Mouse (Mus musculus): ENCODE measurements at regions not wholly inside any gene's neighbourhood (a gene's known extent, or its start where the extent isn't known, plus 50 kb on each side); places are given as distances from the start of the nearest gene placed in this dataset.

DNA sequence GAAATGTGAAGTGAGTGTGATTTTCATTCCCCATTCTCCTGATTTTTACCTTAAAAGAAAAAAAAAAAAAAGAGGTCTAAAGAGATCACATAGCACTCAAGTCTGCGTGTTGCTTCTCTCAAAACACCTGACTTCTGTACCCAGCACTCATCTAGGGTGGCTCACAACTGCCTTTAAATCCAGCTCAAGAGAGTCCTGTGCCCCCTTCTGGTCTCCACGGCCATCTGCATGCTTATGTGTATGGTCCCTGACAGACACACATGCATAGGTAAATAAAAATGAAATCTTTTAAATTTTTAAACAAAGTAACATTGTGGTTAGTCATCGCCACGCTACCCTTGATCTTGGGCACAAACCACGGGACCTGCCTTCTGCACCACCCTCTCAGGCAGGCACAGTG, 193.8 kb downstream of the Zfp36l1 start:
- Histone ChIP-seq H3K27me3 (no peaks in the 10 kb centered on the region), H3K9ac (no peak overlapping the region), H3K4me3 (replicated peaks) (no peak overlapping the region), H3K4me2 (no peak overlapping the region), H3K27ac (replicated peaks) (no peak overlapping the region), H3K9me3 (replicated peaks) (no peaks in the 10 kb centered on the region), H3K36me3 (replicated peaks) (no peaks in the 10 kb centered on the region), H3K4me1 (replicated peaks) (no peaks in the 10 kb centered on the region)
- 62% methylated on average over 5 of the region's 5 CpGs for WGBS (ENCODE audit: insufficient replicate concordance)
- no peak for ATAC-seq (ENCODE audit: insufficient read depth)

GRCm38 (mm10) chr12:79917634-79918289, 195.1 kb downstream of the Zfp36l1 start:
- Histone ChIP-seq H3K4me3 (replicated peaks) (no peak overlapping the region), H3K27me3 (no peaks in the 10 kb centered on the region), H3K4me2 (no peak overlapping the region), H3K36me3 (replicated peaks) (no peaks in the 10 kb centered on the region), H3K9ac (no peak overlapping the region), H3K9me3 (replicated peaks) (no peaks in the 10 kb centered on the region), H3K27ac (replicated peaks) (no peak overlapping the region), H3K4me1 (replicated peaks) (no peaks in the 10 kb centered on the region)
- 52% methylated on average over 10 of the region's 10 CpGs for WGBS (ENCODE audit: insufficient replicate concordance)
- no peak for ATAC-seq (ENCODE audit: insufficient read depth)

- Histone ChIP-seq H3K9ac (no peak overlapping the region), H3K9me3 (replicated peaks) (no peaks in the 10 kb centered on the region), H3K4me1 (replicated peaks) (no peaks in the 10 kb centered on the region), H3K27ac (replicated peaks) (no peak overlapping the region), H3K4me2 (no peak overlapping the region), H3K4me3 (replicated peaks) (no peak overlapping the region), H3K27me3 (no peaks in the 10 kb centered on the region), H3K36me3 (replicated peaks) (no peaks in the 10 kb centered on the region)
- ATAC-seq (ENCODE audit: insufficient read depth), result no peak
- WGBS (ENCODE audit: insufficient replicate concordance), result 59% methylated on average over 5 of the region's 5 CpGs
Observed at GRCm38 (mm10) chr12:79916896-79917633, 195.7 kb downstream of the Zfp36l1 start.

DNA sequence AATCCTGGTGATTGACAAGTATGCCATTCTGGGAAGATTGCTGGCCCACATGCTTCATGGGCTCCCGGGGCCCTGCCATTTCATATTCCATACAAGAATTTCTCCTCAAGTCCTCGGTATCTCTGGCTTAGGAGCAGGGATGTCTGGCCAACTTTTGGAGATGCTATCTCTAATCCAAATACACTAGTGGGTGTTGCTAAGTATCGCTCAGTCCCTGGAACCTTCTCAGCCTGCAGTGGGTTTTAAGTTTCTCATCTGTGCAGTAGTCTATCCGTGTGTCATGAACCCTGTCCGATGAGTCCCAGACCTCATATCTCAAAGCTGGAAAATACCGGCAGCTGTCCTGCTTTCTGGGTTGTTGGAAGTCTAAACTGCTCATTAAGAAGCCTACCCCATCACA, 198.9 kb downstream of the Zfp36l1 start:
- Histone ChIP-seq H3K9ac (no peak overlapping the region), H3K4me3 (replicated peaks) (no peak overlapping the region), H3K4me1 (replicated peaks) (no peaks in the 10 kb centered on the region), H3K4me2 (no peak overlapping the region), H3K9me3 (replicated peaks) (no peaks in the 10 kb centered on the region), H3K36me3 (replicated peaks) (no peaks in the 10 kb centered on the region), H3K27me3 (no peaks in the 10 kb centered on the region), H3K27ac (replicated peaks) (no peak overlapping the region)
- no peak for ATAC-seq (ENCODE audit: insufficient read depth)
- 76% methylated on average over 6 of the region's 6 CpGs for WGBS (ENCODE audit: insufficient replicate concordance)

GRCm38 (mm10) chr12:79912281-79913063, 200.3 kb downstream of the Zfp36l1 start:
- Histone ChIP-seq H3K4me1 (replicated peaks) (peaks cover 1% of the 10 kb centered on the region; the same call in 1 of the 2 replicates), H3K9me3 (replicated peaks) (no peaks in the 10 kb centered on the region), H3K27me3 (no peaks in the 10 kb centered on the region), H3K4me3 (replicated peaks) (no peak overlapping the region), H3K27ac (replicated peaks) (no peak overlapping the region), H3K4me2 (no peak overlapping the region), H3K36me3 (replicated peaks) (no peaks in the 10 kb centered on the region), H3K9ac (no peak overlapping the region)
- no peak for ATAC-seq (ENCODE audit: insufficient read depth)
- 66% methylated on average over 10 of the region's 10 CpGs for WGBS (ENCODE audit: insufficient replicate concordance)

DNA sequence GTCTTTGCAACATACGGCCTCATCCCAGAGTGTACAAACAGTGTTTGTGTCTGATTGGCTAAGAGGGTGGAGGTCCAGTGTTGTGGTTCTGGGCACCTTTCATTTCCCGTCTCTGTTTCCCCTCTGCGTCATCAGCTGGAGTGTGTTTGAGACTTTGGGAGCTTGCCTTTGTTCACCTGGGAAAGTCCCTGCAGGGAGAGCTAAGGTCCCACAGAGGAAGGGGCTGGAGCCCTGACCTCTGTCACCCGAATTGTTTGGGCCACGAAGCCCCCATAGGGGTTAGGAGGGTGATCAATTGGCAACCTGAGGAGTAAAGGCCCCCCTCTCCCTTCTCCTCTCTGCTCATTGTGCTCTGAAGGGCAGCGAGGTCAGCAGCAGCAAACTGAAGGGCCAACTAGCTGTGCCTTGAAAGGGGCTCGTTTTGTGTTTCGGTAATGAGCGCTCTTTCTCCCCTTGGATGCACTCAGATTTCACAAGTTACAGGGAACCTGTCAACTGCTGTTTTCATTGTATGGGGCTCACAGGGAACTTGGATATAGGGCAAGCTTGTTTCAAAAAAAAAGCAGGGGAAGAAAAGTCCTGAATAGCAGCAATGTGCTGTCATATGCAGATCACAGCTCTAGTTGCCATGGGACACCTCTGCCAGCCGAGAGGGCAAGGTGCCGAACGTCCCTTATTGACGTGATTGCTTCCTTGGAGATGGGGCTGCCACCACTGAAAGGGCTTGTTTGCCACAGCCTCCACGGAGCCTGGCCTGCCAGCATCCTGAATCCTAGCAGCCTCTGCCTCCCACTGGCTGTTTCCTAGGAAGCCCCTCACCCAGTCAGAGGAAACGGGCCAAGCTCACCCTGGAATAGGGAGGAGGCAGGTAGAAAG, 201.7 kb downstream of the Zfp36l1 start:
- WGBS (ENCODE audit: insufficient replicate concordance), result 59% methylated on average over 15 of the region's 15 CpGs
- H3K4me1 ChIP-seq (replicated peaks), result peaks cover 15% of the 10 kb centered on the region
- H3K36me3 ChIP-seq (replicated peaks), result no peaks in the 10 kb centered on the region
- H3K4me3 ChIP-seq (replicated peaks), result no peak overlapping the region
- H3K9ac ChIP-seq, result no peak overlapping the region
- ATAC-seq (ENCODE audit: insufficient read depth), result no peak
- no peak overlapping the region for H3K27ac ChIP-seq (replicated peaks)
- no peaks in the 10 kb centered on the region for H3K27me3 ChIP-seq
- no peak overlapping the region for H3K4me2 ChIP-seq
- H3K9me3 ChIP-seq (replicated peaks), result no peaks in the 10 kb centered on the region

DNA sequence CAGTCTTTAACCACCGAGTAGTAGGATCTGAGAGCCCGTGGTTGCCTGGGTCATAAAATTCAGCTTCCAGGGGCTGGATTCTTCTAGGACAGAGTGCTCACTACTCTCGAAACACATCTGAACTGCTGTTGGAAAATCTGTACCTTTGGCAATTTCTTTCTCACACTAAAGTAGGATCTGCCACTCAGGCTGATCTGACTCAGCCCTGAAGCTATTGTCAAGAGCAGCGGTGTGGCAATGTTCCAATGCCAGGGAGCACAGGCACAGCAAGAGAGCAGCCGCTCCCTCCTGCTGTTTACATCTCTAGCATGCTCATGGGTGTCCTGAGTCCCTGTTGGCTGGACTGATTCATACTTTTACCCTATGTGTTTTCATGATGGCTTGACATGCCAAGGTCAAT, 205.2 kb downstream of the Zfp36l1 start:
- Histone ChIP-seq H3K4me1 (replicated peaks) (peaks cover 27% of the 10 kb centered on the region), H3K4me2 (no peak overlapping the region), H3K9ac (no peak overlapping the region), H3K9me3 (replicated peaks) (no peaks in the 10 kb centered on the region), H3K36me3 (replicated peaks) (no peaks in the 10 kb centered on the region), H3K27me3 (no peaks in the 10 kb centered on the region), H3K4me3 (replicated peaks) (no peak overlapping the region), H3K27ac (replicated peaks) (no peak overlapping the region)
- ATAC-seq (ENCODE audit: insufficient read depth), result no peak
- 46% methylated on average over 5 of the region's 5 CpGs for WGBS (ENCODE audit: insufficient replicate concordance)

DNA sequence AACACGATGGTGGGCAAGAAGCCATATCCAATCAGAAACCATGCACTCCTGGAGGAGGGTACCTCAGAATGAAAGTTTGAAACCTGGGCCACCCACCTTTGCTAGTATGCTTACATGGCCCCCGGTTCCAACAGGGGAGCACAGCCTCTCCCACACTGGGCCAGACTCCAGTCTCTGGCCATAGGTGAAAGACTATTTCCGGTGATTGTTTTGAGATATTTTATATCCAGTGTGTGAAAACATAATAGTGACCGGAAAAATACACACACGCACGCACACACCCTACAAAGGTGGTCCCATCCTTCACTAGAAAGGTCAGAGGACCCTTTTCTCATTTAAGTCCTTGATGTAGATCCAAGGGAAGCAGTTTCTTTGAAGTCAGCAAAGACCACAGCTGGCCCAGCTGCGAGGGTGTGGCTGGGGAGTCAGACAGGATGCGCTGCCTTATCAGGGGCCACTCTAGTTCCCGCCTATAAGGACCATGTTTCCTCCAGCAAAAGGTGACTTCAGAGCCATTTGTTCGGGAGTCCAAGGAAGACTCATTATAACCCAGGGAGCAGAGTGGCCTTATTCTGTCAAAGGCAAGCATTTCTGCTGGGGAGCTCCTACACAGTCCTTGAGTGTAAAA, 206.0 kb downstream of the Zfp36l1 start:
- Histone ChIP-seq H3K27ac (replicated peaks) (no peak overlapping the region), H3K9ac (no peak overlapping the region)
- no peak for ATAC-seq (ENCODE audit: insufficient read depth)

DNA sequence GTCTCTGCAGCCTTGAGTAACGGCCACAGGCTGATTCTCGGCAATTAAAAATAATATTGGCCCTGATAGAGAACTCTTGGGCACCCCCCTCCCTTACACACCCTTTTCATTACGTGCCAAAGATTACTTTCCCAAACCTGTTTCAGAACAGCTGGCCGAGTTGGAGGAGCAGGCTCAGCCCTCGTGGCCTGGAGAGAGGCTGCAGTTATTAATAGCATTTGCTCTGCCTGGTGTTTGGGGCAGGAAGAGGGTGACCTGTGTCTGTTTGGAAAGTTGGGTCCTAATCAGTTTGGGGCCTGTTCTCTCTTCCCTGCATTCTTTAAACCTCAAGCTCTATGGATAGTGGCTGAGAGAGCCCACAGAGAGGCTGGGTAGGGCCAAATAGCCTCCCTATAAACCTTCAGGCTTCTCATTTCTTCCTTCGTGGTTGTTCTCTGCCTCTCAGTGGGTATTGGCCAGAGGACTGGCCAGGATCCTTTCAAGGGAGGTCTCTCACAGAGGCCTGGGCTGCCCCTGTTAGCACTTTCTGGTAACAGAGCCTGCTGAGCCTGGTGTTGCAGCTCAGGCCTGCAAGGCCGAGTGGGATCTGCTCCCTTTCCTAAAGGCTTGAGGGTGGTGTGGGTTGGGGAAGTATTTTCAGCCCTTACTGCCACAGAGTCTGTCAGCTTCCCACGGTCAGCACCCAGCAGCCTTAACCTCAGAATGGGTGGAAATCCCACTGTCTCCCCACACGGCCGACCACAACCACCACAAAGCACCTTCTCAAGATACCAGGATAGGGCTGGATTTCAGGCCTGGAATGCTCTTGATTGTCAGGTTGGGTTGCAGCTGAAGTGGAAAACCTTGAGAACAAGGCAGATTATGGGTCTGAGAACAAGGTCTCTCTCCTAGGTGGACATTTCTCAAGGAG, 206.7 kb downstream of the Zfp36l1 start:
- 46% methylated on average over 10 of the region's 10 CpGs for WGBS (ENCODE audit: insufficient replicate concordance)

More for the DNA sequence above, 206.0 kb downstream of the Zfp36l1 start:
- Histone ChIP-seq H3K4me1 (replicated peaks) (peaks cover 27% of the 10 kb centered on the region), H3K36me3 (replicated peaks) (no peaks in the 10 kb centered on the region), H3K27me3 (no peaks in the 10 kb centered on the region), H3K4me3 (replicated peaks) (no peak overlapping the region), H3K4me2 (no peak overlapping the region), H3K9me3 (replicated peaks) (no peaks in the 10 kb centered on the region)
- 44% methylated on average over 10 of the region's 10 CpGs for WGBS (ENCODE audit: insufficient replicate concordance)

More for the DNA sequence above, 206.7 kb downstream of the Zfp36l1 start:
- Histone ChIP-seq H3K27ac (replicated peaks) (peak overlapping the region; percentile 33; the same call in 1 of the 2 replicates), H3K9ac (no peak overlapping the region), H3K4me1 (replicated peaks) (peaks cover 27% of the 10 kb centered on the region), H3K4me2 (no peak overlapping the region), H3K4me3 (replicated peaks) (no peak overlapping the region), H3K36me3 (replicated peaks) (no peaks in the 10 kb centered on the region), H3K9me3 (replicated peaks) (no peaks in the 10 kb centered on the region), H3K27me3 (no peaks in the 10 kb centered on the region)
- ATAC-seq (ENCODE audit: insufficient read depth), result no peak

Measured in liver, embryonic 15.5 days (tissue).